10 mouse cellular contexts compared by ENCODE assay signal in the genomic region with DNA sequence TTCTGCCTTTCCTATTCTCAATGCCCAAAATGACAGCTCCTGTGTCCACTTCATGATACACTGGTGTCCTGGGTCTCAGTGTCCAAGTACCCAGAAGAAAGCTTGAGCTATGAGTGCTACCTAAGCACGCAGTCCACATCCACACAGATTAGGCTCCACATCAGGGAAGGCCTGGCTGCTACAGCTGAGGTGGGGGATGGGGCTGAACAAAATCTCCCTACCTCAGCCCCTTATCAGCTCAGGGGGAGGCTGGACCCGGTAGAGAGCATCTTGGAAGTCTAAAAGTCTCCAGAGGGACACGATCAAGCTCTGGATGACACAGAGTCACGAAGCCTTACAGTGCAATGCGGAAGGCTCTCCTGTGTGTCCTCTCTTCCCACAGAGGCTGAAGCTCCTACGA. TPM values are rescaled to one million over a fixed set of nuclear protein-coding genes. Genes with fewer than 3 reads are reported as not detected.
DNase-seq lines count a peak whose midpoint lies in the region; ATAC-seq lines count a peak whose summit lies in the region.
"Had no signal": no experiment of that assay in that cellular context is flagged by ENCODE, and none has a peak within 500 bp of the region (broad histone marks: within the 10 kb centered on the region; RNA-seq: fewer than 3 reads in every experiment).

No protein-coding gene starts in this region.

- H3K4me3 ChIP-seq in hindbrain, embryonic 13.5 days, result no peak overlapping the region
- H3K4me3 ChIP-seq in liver, embryonic 16.5 days (ENCODE audit: low read depth, low read length), result no peak overlapping the region

- H3K9ac ChIP-seq in hindbrain, embryonic 13.5 days, result no peak overlapping the region
- no peak overlapping the region for H3K9ac ChIP-seq in liver, embryonic 16.5 days (ENCODE audit: low read depth, low read length)

- no peaks in the 10 kb centered on the region for H3K36me3 ChIP-seq in hindbrain, embryonic 13.5 days
- no peaks in the 10 kb centered on the region for H3K36me3 ChIP-seq in liver, embryonic 16.5 days (ENCODE audit: control insufficient read depth, insufficient read depth)

- H3K4me2 ChIP-seq in hindbrain, embryonic 13.5 days, result no peak overlapping the region
- H3K4me2 ChIP-seq in liver, embryonic 16.5 days (ENCODE audit: low read depth, low read length), result peak overlapping the region; percentile 63

- peak; percentile 24 to 34 for DNase-seq in spleen, postnatal 10 days (ENCODE audit: low spot score in 2 of 2)
- DNase-seq in spleen, postnatal 4 days (ENCODE audit: low spot score in 2 of 2), result no peak
- no peak for DNase-seq in thymus, postnatal 10 days (ENCODE audit: low spot score in 2 of 2)
- DNase-seq in adrenal gland, postnatal 25 days, result no peak
- DNase-seq in kidney, adult 8-10 months, result no peak
- DNase-seq: layer of hippocampus, postnatal 36 days; thymus, postnatal 25 days had no signal

- H3K27me3 ChIP-seq in hindbrain, embryonic 13.5 days, result no peaks in the 10 kb centered on the region
- no peaks in the 10 kb centered on the region for H3K27me3 ChIP-seq in liver, embryonic 16.5 days (ENCODE audit: control insufficient read depth, insufficient read depth, low read depth, low read length)

- peak overlapping the region; percentile 42; the same call in 1 of the 2 replicates for H3K27ac ChIP-seq in hindbrain, embryonic 13.5 days
- peak overlapping the region; percentile 67 for H3K27ac ChIP-seq in liver, embryonic 16.5 days (ENCODE audit: low read length)

- ATAC-seq in hindbrain, embryonic 13.5 days (ENCODE audit: low FRiP score), result no peak
- peak; percentile 47 for ATAC-seq in liver, embryonic 16.5 days (ENCODE audit: low read depth)
- ATAC-seq: activated CD4-positive, CD25-positive, alpha-beta regulatory T cell, adult 4 months had no signal

- no peaks in the 10 kb centered on the region for H3K9me3 ChIP-seq in hindbrain, embryonic 13.5 days
- no peaks in the 10 kb centered on the region for H3K9me3 ChIP-seq in liver, embryonic 16.5 days (replicated peaks; ENCODE audit: control insufficient read depth, low read length)

- 61% methylated on average over 6 of the region's 6 CpGs for WGBS in hindbrain, embryonic 13.5 days
- 40% methylated on average over 6 of the region's 6 CpGs for WGBS in liver, embryonic 16.5 days (ENCODE audit: insufficient replicate concordance)

- peaks cover 37% of the 10 kb centered on the region for H3K4me1 ChIP-seq in hindbrain, embryonic 13.5 days (replicated peaks)
- H3K4me1 ChIP-seq in liver, embryonic 16.5 days (ENCODE audit: control insufficient read depth, low read depth, low read length), result peaks cover 32% of the 10 kb centered on the region

RNA-seq across cellular contexts. Expression of gene Trim2, which starts 35.6 kb away (rescaled TPM):
- 131 and 137 TPM in 2 replicates for polyA plus RNA-seq in hindbrain, embryonic 13.5 days (2015; fragmentation: Nextera tagmentation; extraction: Ambion mirVana)
- 6.3 and 6.4 TPM in 2 replicates for polyA plus RNA-seq in liver, embryonic 16.5 days (2015; fragmentation: Nextera tagmentation; extraction: Ambion mirVana)
- total RNA-seq in adrenal gland, postnatal 25 days (2021), result 71.7 and 83.1 TPM in 2 replicates

Comparison
In these comparisons a context has a peak if more than half of its experiments do, and no peak if none do; other contexts are left out.
1. DNase-seq: peak in spleen, postnatal 10 days (2 of 2); none in spleen, postnatal 4 days (0 of 2), thymus, postnatal 10 days (0 of 2), adrenal gland, postnatal 25 days (single experiment) and kidney, adult 8-10 months (0 of 2).
2. RNA of gene Trim2, which starts 35.6 kb away (polyA plus RNA-seq): 131 to 137 TPM in hindbrain, embryonic 13.5 days; 6.3 to 6.4 TPM in liver, embryonic 16.5 days; every median in the first group is over 10 times any median in the second.